Mouse (Mus musculus) liver, embryonic 16.5 days (tissue): Measurements from ENCODE around the gene Rarb. TPM values are rescaled to one million over a fixed set of nuclear protein-coding genes. Genes with fewer than 3 reads are reported as not detected.
A peak's percentile ranks its signal among the peaks of the same experiment; 100 is the strongest.

ENCODE experiments used
- ATAC-seq: fragments of 200-750 bp; cut with Nextera tagmentation; 2 replicates; pipeline ENCODE4 v1.8.0; 2017; ENCODE audit warnings: low read depth, mild to moderate bottlenecking, moderate number of reproducible peaks, moderate library complexity
- H3K27ac ChIP-seq: fragments of 300-500 bp; sonication (generic); 2 replicates; pipeline ENCODE4 v1.5.1; 2014; ENCODE audit warnings: mild to moderate bottlenecking, low read length
- H3K27me3 ChIP-seq: fragments of 300-500 bp; sonication (generic); 2 replicates; pipeline ENCODE4 v1.6.1; 2014; ENCODE audit warnings: low read depth, low read length, mixed read lengths; ENCODE audit not compliant: control insufficient read depth, insufficient read depth
- H3K36me3 ChIP-seq: fragments of 300-500 bp; sonication (generic); 2 replicates; pipeline ENCODE4 v1.6.1; 2014; ENCODE audit warnings: mild to moderate bottlenecking; ENCODE audit not compliant: control insufficient read depth, insufficient read depth
- H3K4me1 ChIP-seq: fragments of 300-500 bp; sonication (generic); 2 replicates; pipeline ENCODE4 v1.6.1; 2014; ENCODE audit warnings: low read depth, low read length, mixed read lengths; ENCODE audit not compliant: control insufficient read depth
- H3K4me2 ChIP-seq: fragments of 300-500 bp; sonication (generic); 2 replicates; pipeline ENCODE4 v1.6.1; 2014; ENCODE audit warnings: low read depth, low read length, mixed read lengths
- H3K4me3 ChIP-seq: fragments of 300-500 bp; sonication (generic); 2 replicates; pipeline ENCODE4 v1.5.1; 2014; ENCODE audit warnings: low read depth, mild to moderate bottlenecking, low read length
- H3K9ac ChIP-seq: fragments of 300-500 bp; sonication (generic); 2 replicates; pipeline ENCODE4 v1.6.1; 2014; ENCODE audit warnings: low read depth, low read length
- H3K9me3 ChIP-seq: fragments of 300-500 bp; sonication (generic); replicated peaks from 2 replicates; pipeline ENCODE4 v1.6.1; 2016; ENCODE audit warnings: low read length; ENCODE audit not compliant: control insufficient read depth
- WGBS: fragments of 180-500 bp; shearing (Covaris S2); extraction: QIAGEN DNeasy Blood & Tissue Kit; methylation state at CpG from one replicate; pipeline ENCODE4 v1.1.7; 2014; ENCODE audit not compliant: insufficient replicate concordance; 5-methylcytosine and 5-hydroxymethylcytosine counted together
- polyA plus RNA-seq: library from polyadenylated mRNA; unstranded; fragments of >200 nt; fragmentation: Nextera tagmentation; extraction: Ambion mirVana; gene quantifications from 2 replicates; pipeline ENCODE4 v1.2.1, GENCODE M21; 2015

Gene Rarb
- polyA plus RNA-seq, 1 experiment from 2014 or later, result 1.3 TPM

- no peaks in the 10 kb centered on the region for H3K36me3 ChIP-seq
- H3K4me2 ChIP-seq, result no peak overlapping the region
- H3K27ac ChIP-seq, result no peak overlapping the region
- H3K27me3 ChIP-seq, result no peaks in the 10 kb centered on the region
- 62% methylated on average over 2 of the region's 2 CpGs for WGBS
- ATAC-seq, result no peak
- H3K9me3 ChIP-seq, result no peaks in the 10 kb centered on the region
- no peaks in the 10 kb centered on the region for H3K4me1 ChIP-seq
- H3K4me3 ChIP-seq, result no peak overlapping the region
- H3K9ac ChIP-seq, result no peak overlapping the region
Measured at GRCm38 (mm10) chr14:16528631-16529030, 290.3 kb downstream of the Rarb start.

DNA sequence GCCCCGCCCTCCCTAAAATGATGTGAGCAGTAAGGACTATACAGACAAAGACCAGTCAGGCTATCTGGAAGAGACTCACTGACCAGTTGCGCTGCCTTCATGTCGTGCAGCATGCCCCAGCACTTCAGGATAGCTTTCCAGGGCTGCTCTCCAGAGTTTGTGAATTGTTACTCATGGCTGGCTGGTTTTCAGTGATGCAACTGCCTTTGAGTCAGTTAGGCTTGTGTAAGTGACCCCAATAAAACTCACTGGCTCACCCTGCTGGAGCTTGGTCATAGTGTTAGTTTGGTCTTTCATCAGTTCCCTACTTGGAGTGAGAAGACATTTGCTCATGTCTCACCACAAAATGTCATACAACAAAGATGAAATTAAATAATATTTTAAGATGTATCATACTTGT, 292.8 kb downstream of the Rarb start:
- 63% methylated on average over 3 of the region's 3 CpGs for WGBS
- H3K4me2 ChIP-seq, result no peak overlapping the region
- no peak for ATAC-seq
- H3K4me3 ChIP-seq, result no peak overlapping the region
- no peak overlapping the region for H3K27ac ChIP-seq
- no peaks in the 10 kb centered on the region for H3K4me1 ChIP-seq
- no peaks in the 10 kb centered on the region for H3K36me3 ChIP-seq
- H3K9me3 ChIP-seq, result no peaks in the 10 kb centered on the region
- no peak overlapping the region for H3K9ac ChIP-seq
- H3K27me3 ChIP-seq, result no peaks in the 10 kb centered on the region

- no peak overlapping the region for H3K4me3 ChIP-seq
- no peaks in the 10 kb centered on the region for H3K27me3 ChIP-seq
- ATAC-seq, result no peak
- no peaks in the 10 kb centered on the region for H3K9me3 ChIP-seq
- H3K4me2 ChIP-seq, result no peak overlapping the region
- no peak overlapping the region for H3K27ac ChIP-seq
- H3K4me1 ChIP-seq, result no peaks in the 10 kb centered on the region
- H3K9ac ChIP-seq, result no peak overlapping the region
- H3K36me3 ChIP-seq, result no peaks in the 10 kb centered on the region
- 54% methylated on average over 5 of the region's 5 CpGs for WGBS
Measured at GRCm38 (mm10) chr14:16525137-16525924, 293.6 kb downstream of the Rarb start.

DNA sequence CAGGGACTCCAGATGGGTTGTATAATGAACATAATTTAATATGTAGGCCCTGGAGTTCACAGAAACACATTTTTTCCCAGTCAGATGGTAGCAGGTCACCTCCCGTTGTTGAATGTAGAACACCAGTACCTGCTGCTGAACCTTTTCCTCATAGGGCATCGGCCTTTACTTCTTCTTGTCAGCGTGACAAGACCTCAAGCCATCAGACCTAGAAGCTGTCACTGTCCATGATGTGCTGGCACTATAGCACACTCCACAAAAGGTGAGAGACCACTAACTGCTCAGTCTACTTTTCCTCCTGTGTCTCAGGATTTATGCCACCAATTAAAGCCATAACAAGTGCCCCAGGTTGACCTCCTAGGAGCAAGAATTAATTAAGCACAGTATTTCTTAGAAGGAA, 296.1 kb downstream of the Rarb start:
- H3K9ac ChIP-seq, result no peak overlapping the region
- H3K4me2 ChIP-seq, result no peak overlapping the region
- no peaks in the 10 kb centered on the region for H3K9me3 ChIP-seq
- WGBS, result 69% methylated on average over 3 of the region's 3 CpGs
- no peaks in the 10 kb centered on the region for H3K4me1 ChIP-seq
- no peaks in the 10 kb centered on the region for H3K36me3 ChIP-seq
- H3K4me3 ChIP-seq, result no peak overlapping the region
- no peak overlapping the region for H3K27ac ChIP-seq
- no peak for ATAC-seq
- H3K27me3 ChIP-seq, result no peaks in the 10 kb centered on the region

- no peak for ATAC-seq
- no peaks in the 10 kb centered on the region for H3K27me3 ChIP-seq
- no peaks in the 10 kb centered on the region for H3K9me3 ChIP-seq
- no peak overlapping the region for H3K4me3 ChIP-seq
- H3K9ac ChIP-seq, result no peak overlapping the region
- H3K36me3 ChIP-seq, result no peaks in the 10 kb centered on the region
- H3K27ac ChIP-seq, result no peak overlapping the region
- H3K4me2 ChIP-seq, result no peak overlapping the region
- no peaks in the 10 kb centered on the region for H3K4me1 ChIP-seq
- whole genome bisulfite sequencing, result 64% methylated on average over 8 of the region's 8 CpGs
Measured at GRCm38 (mm10) chr14:16519588-16520167, 299.3 kb downstream of the Rarb start.

DNA sequence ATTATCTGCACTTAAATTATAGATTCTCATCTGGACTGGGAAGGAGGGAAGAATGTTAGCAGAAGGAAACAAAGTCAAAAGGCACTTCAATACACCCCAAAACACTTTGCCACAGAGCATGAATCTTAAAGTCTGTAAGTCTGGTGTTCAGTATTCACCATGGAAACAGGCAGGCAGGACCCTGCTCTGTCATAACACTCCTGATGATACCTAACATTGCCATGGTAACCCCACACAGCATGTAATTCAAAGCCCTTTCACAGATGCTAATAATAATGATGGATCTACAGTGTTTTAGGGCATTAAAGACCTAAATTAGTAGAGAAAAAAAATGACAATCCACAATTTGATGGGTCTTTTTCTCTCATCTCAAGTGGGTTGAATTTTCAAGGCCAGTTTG, 301.0 kb downstream of the Rarb start:
- Histone ChIP-seq H3K4me3 (no peak overlapping the region), H3K27me3 (no peaks in the 10 kb centered on the region), H3K4me1 (no peaks in the 10 kb centered on the region), H3K4me2 (no peak overlapping the region), H3K27ac (no peak overlapping the region), H3K9me3 (no peaks in the 10 kb centered on the region), H3K36me3 (no peaks in the 10 kb centered on the region), H3K9ac (no peak overlapping the region)
- no peak for ATAC-seq

- Histone ChIP-seq H3K4me2 (no peak overlapping the region), H3K4me1 (no peaks in the 10 kb centered on the region), H3K27me3 (no peaks in the 10 kb centered on the region), H3K27ac (no peak overlapping the region), H3K36me3 (no peaks in the 10 kb centered on the region), H3K9ac (no peak overlapping the region), H3K4me3 (no peak overlapping the region), H3K9me3 (no peaks in the 10 kb centered on the region)
- ATAC-seq, result peak; percentile 47; the same call in 1 of the 2 replicates
- 25% methylated on average over 3 of the region's 3 CpGs for whole genome bisulfite sequencing
Measured at GRCm38 (mm10) chr14:16515731-16516130, 303.2 kb downstream of the Rarb start.

- no peaks in the 10 kb centered on the region for H3K9me3 ChIP-seq
- H3K27me3 ChIP-seq, result no peaks in the 10 kb centered on the region
- 50% methylated on average over 4 of the region's 4 CpGs for WGBS
- no peak overlapping the region for H3K27ac ChIP-seq
- no peaks in the 10 kb centered on the region for H3K36me3 ChIP-seq
- H3K4me2 ChIP-seq, result no peak overlapping the region
- no peak for ATAC-seq
- no peak overlapping the region for H3K4me3 ChIP-seq
- no peaks in the 10 kb centered on the region for H3K4me1 ChIP-seq
- H3K9ac ChIP-seq, result no peak overlapping the region
Measured at GRCm38 (mm10) chr14:16510574-16510973, 308.4 kb downstream of the Rarb start.

DNA sequence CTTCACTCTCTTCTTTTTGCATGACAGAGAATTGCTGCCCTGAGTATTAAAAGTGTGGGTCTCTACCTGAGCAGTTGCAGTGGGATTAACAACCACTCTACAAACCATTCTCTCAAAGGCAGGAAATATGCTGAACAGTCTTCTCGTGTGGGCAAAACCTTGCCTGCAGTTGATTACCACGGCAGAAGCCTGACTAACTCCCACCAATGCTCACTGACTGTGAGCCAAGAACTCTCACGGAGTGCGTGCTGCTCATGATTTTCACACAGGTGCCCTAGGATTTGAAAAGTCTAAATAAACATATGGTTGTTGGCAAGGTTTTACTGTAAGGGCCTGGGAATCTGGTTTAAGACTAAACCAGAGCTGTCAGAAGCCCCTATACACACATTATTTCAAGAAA, 309.1 kb downstream of the Rarb start:
- Histone ChIP-seq H3K9ac (no peak overlapping the region), H3K9me3 (no peaks in the 10 kb centered on the region), H3K27me3 (no peaks in the 10 kb centered on the region), H3K4me2 (no peak overlapping the region), H3K4me1 (no peaks in the 10 kb centered on the region), H3K4me3 (no peak overlapping the region), H3K36me3 (no peaks in the 10 kb centered on the region), H3K27ac (no peak overlapping the region)
- 59% methylated on average over 4 of the region's 4 CpGs for WGBS
- no peak for ATAC-seq
